In the genomic region with DNA sequence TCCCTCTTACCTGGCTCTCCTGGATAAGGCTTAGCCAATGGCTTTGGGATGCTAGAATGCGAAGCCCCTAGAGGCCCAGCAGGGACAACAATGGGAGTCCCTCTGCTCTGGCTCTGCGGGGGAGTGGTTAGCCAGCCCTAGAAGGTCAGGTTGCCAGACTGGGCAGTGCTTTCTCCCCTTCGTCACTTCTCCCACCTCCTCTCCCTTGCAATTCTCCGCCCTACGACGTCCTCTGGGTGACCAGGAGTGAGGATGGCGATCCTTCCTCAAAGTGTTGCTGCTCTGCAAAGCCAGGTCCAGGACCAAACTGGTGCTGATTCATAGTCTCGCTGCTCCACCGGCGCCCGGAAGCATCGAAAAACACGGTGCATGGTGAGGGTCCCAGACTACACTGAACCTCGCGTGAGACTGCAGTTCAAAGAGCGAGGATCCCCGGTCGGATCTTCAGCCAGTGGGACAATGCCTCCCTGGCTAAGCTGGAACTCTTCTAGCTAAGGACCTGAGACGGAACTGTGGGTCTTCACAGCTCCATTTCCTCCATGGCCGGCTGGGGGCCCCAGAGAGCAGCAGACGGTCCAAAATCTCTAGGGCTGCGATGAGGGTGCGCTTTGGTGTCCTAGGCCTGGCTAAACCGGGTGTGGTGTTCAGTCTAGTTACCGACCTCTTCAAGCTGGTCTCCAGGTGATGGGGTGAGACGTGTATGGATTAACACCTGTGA, we compare ENCODE assay signal across 9 mouse cellular contexts. TPM values are rescaled to one million over a fixed set of nuclear protein-coding genes. Genes with fewer than 3 reads are reported as not detected.
A peak's percentile ranks its signal among the peaks of the same experiment; 100 is the strongest.
DNase-seq lines count a peak whose midpoint lies in the region; ATAC-seq and TF ChIP-seq lines count a peak whose summit lies in the region.
"Had no signal": no experiment of that assay in that cellular context is flagged by ENCODE, and none has a peak within 500 bp of the region (broad histone marks: within the 10 kb centered on the region; RNA-seq: fewer than 3 reads in every experiment).

TSS of gene Rnf207 (minus strand) at position 477 of the 718 bp plus-strand sequence.

- no peaks in the 10 kb centered on the region for H3K9me3 ChIP-seq in embryonic facial prominence, embryonic 13.5 days
- H3K9me3 ChIP-seq in heart, postnatal 0 days (replicated peaks; ENCODE audit: control insufficient read depth, low read length): no peaks in the 10 kb centered on the region

- DNase-seq in cerebellum, adult 18-20 months: peak; percentile 66 to 74
- DNase-seq in cerebellum, adult 9-10 months: no peak
- DNase-seq in ZHBTc4 (ENCODE audit: low read depth, low spot score): peak; percentile 85
- DNase-seq in heart, postnatal 0 days (ENCODE audit: low spot score): peak; percentile 79
- peak; percentile 73 for DNase-seq in kidney, postnatal 10 days
- DNase-seq in lung, postnatal 10 days: peak; percentile 67
- DNase-seq in retina, embryonic 14.5 days (ENCODE audit: low spot score): peak; percentile 76

- TF ChIP-seq CTCF in heart, postnatal 0 days (IDR thresholded peaks at IDR 0.05; ENCODE audit: low read depth): peak; percentile 53

- no peak for ATAC-seq in embryonic facial prominence, embryonic 13.5 days (ENCODE audit: insufficient number of reproducible peaks, insufficient read depth, low FRiP score, low TSS enrichment, low read depth)
- peak; percentile 81 for ATAC-seq in heart, postnatal 0 days (ENCODE audit: insufficient read depth, low read depth)

- no peak for TF ChIP-seq EP300 in heart, postnatal 0 days (IDR thresholded peaks at IDR 0.05; ENCODE audit: low read depth)

- peaks cover 54% of the 10 kb centered on the region for H3K27me3 ChIP-seq in embryonic facial prominence, embryonic 13.5 days
- H3K27me3 ChIP-seq in heart, postnatal 0 days (ENCODE audit: control insufficient read depth, insufficient read depth, low read length): peaks cover 19% of the 10 kb centered on the region

- WGBS in embryonic facial prominence, embryonic 13.5 days: 4% methylated on average over 26 of the region's 26 CpGs
- WGBS in heart, postnatal 0 days: 2% methylated on average over 26 of the region's 26 CpGs

- H3K27ac ChIP-seq in embryonic facial prominence, embryonic 13.5 days: no peak within 1 kb of the TSS
- H3K27ac ChIP-seq in heart, postnatal 0 days (ENCODE audit: low read depth): peak within 1 kb of the TSS; percentile 99

- peaks cover 19% of the 10 kb centered on the region for H3K4me1 ChIP-seq in embryonic facial prominence, embryonic 13.5 days
- H3K4me1 ChIP-seq in heart, postnatal 0 days (ENCODE audit: control insufficient read depth, insufficient read depth): peaks cover 19% of the 10 kb centered on the region; the same call in 1 of the 2 replicates

- peak within 1 kb of the TSS; percentile 51 for H3K9ac ChIP-seq in embryonic facial prominence, embryonic 13.5 days
- peak within 1 kb of the TSS; percentile 58 for H3K9ac ChIP-seq in heart, postnatal 0 days (replicated peaks; ENCODE audit: low read depth, low read length)

- peak within 1 kb of the TSS; percentile 48 for H3K4me2 ChIP-seq in embryonic facial prominence, embryonic 13.5 days
- peak within 1 kb of the TSS; percentile 76 for H3K4me2 ChIP-seq in heart, postnatal 0 days (ENCODE audit: low read depth, low read length)

- H3K4me3 ChIP-seq in embryonic facial prominence, embryonic 13.5 days: peak within 1 kb of the TSS; percentile 26
- H3K4me3 ChIP-seq in heart, postnatal 0 days (ENCODE audit: low read depth, low read length): peak within 1 kb of the TSS; percentile 53

- no peaks in the 10 kb centered on the region for H3K36me3 ChIP-seq in embryonic facial prominence, embryonic 13.5 days
- no peaks in the 10 kb centered on the region for H3K36me3 ChIP-seq in heart, postnatal 0 days (replicated peaks; ENCODE audit: control insufficient read depth, insufficient read depth, low read length)
- H3K36me3 ChIP-seq: G1E had no signal

RNA-seq across cellular contexts. Expression of gene Rnf207, which starts in this region (rescaled TPM):
- 0.72 and 1.3 TPM in 2 replicates for polyA plus RNA-seq in embryonic facial prominence, embryonic 13.5 days (2015; fragmentation: Nextera tagmentation; extraction: Ambion mirVana)
- 171 and 226 TPM in 2 replicates for total RNA-seq in heart, postnatal 0 days (2014; rRNA removed; ENCODE audit: low replicate concordance)
- polyA plus RNA-seq in heart, postnatal 0 days (2015; fragmentation: Nextera tagmentation; extraction: Ambion mirVana): 109 and 115 TPM in 2 replicates
- polyA plus RNA-seq: G1E had no signal

Comparison
In these comparisons a context has a peak if more than half of its experiments do, and no peak if none do; other contexts are left out.
1. RNA of gene Rnf207 (polyA plus RNA-seq): 109 to 115 TPM in heart, postnatal 0 days; 0.72 to 1.3 TPM in embryonic facial prominence, embryonic 13.5 days; every median in the first group is over 10 times any median in the second.